Mouse (Mus musculus) stomach, postnatal 0 days (tissue): ENCODE measurements around the gene Ctbp2.

Experiments used
- CTCF ChIP-seq: IDR thresholded peaks from 2 replicates; pipeline ENCODE4 v1.5.1; 2016; ENCODE audit warnings: antibody characterized with exemption, low read depth, mild to moderate bottlenecking, moderate library complexity
- EP300 ChIP-seq: optimal IDR thresholded peaks from 2 replicates; pipeline ENCODE3; 2016; ENCODE audit warnings: antibody characterized with exemption

DNA sequence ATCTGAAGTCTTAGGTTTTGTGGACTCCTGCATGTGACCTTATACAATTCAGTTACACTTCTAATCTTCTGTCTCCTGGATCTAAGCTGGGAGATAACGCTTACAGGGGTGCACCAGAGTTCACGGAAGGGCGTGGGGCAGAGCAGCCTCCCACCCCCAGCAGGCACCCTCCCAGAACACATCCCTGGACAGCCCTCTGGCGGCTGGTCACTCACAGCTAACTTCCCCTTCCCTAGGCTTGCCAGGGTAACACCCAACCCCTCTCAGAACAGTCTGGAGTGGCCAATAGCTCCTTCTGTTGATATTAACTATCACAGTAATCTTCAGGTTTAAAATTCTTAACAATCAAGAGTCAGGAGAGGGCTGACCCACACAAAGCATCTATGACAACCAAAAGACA lies 76.9 kb downstream of the Ctbp2 start:
- TF ChIP-seq EP300: no peak
- TF ChIP-seq CTCF: peak; percentile 55
